Mouse (Mus musculus) heart, postnatal 4 days (tissue): ENCODE results near the gene Tas2r134. TPM values are rescaled to one million over a fixed set of nuclear protein-coding genes. Genes with fewer than 3 reads are reported as not detected.

Experiments
- DNase-seq: peaks from one replicate; pipeline ENCODE4 v3.0.0; 2021
- total RNA-seq, 2 experiments: library from RNA; stranded (reverse); gene quantifications; 2 replicates each; pipeline ENCODE4 v1.2.3; 2021

The Tas2r134 gene
- total RNA-seq, 2 experiments from 2014 or later = not detected

GRCm38 (mm10) chr2:51657684-51658083, 30.4 kb downstream of the Tas2r134 start:
- no peak for DNase-seq

GRCm38 (mm10) chr2:51658288-51658687, 31.0 kb downstream of the Tas2r134 start:
- no peak for DNase-seq

GRCm38 (mm10) chr2:51674321-51674720, 47.0 kb downstream of the Tas2r134 start:
- peak; percentile 39 for DNase-seq
